ENCODE assay signal across 12 mouse cellular contexts in genomic region chr2:180399651-180400513, GRCm38 (mm10). TPM values are rescaled to one million over a fixed set of nuclear protein-coding genes. Genes with fewer than 3 reads are reported as not detected.
DNase-seq lines count a peak whose midpoint lies in the region; ATAC-seq and TF ChIP-seq lines count a peak whose summit lies in the region.
"Had no signal": no experiment of that assay in that cellular context is flagged by ENCODE, and none has a peak within 500 bp of the region (broad histone marks: within the 10 kb centered on the region; RNA-seq: fewer than 3 reads in every experiment).

No protein-coding gene starts in this region.

- no peaks in the 10 kb centered on the region for H3K9me3 ChIP-seq in lung, embryonic 14.5 days (ENCODE audit: low read depth, low read length)
- no peaks in the 10 kb centered on the region for H3K9me3 ChIP-seq in embryonic facial prominence, embryonic 14.5 days (ENCODE audit: control insufficient read depth, low read length)
- no peaks in the 10 kb centered on the region for H3K9me3 ChIP-seq in heart, embryonic 15.5 days (replicated peaks)

- H3K36me3 ChIP-seq in lung, embryonic 14.5 days (ENCODE audit: insufficient read depth): no peaks in the 10 kb centered on the region
- H3K36me3 ChIP-seq in embryonic facial prominence, embryonic 14.5 days (ENCODE audit: control insufficient read depth, insufficient read depth, low read length): no peaks in the 10 kb centered on the region
- H3K36me3 ChIP-seq in heart, embryonic 15.5 days: 0 out of 2 replicates have a peak, but pooled peaks cover 4% of the 10 kb centered on the region

- H3K4me2 ChIP-seq in lung, embryonic 14.5 days: no peak overlapping the region
- H3K4me2 ChIP-seq in embryonic facial prominence, embryonic 14.5 days (ENCODE audit: low read depth, low read length): no peak overlapping the region
- no peak overlapping the region for H3K4me2 ChIP-seq in heart, embryonic 15.5 days

- no peaks in the 10 kb centered on the region for H3K4me1 ChIP-seq in lung, embryonic 14.5 days (ENCODE audit: insufficient read depth)
- no peaks in the 10 kb centered on the region for H3K4me1 ChIP-seq in lung, adult 2 months (ENCODE audit: control insufficient read depth, insufficient read depth, low read length)
- no peaks in the 10 kb centered on the region for H3K4me1 ChIP-seq in embryonic facial prominence, embryonic 14.5 days (ENCODE audit: control insufficient read depth, insufficient read depth, low read length)
- peaks cover 51% of the 10 kb centered on the region for H3K4me1 ChIP-seq in heart, embryonic 15.5 days (replicated peaks)

- TF ChIP-seq CTCF in lung, embryonic 14.5 days (IDR thresholded peaks at IDR 0.05; ENCODE audit: low read depth): no peak
- no peak for TF ChIP-seq CTCF in lung, adult 2 months (IDR thresholded peaks at IDR 0.05; ENCODE audit: insufficient read depth, low read length)

- ATAC-seq in lung, embryonic 14.5 days (ENCODE audit: insufficient read depth): peak; percentile 41
- ATAC-seq in embryonic facial prominence, embryonic 14.5 days (ENCODE audit: low read depth): peak; percentile 53
- ATAC-seq in heart, embryonic 15.5 days (replicated peaks; ENCODE audit: insufficient number of reproducible peaks, insufficient read depth, low FRiP score, low read depth): peak; percentile 78
- ATAC-seq in megakaryocyte progenitor cell, adult 5-6 weeks (replicated peaks; ENCODE audit: poor library complexity): peak; percentile 71; the same call in 1 of the 2 replicates
- ATAC-seq in activated CD4-positive, CD25-positive, alpha-beta regulatory T cell, adult 4 months: no peak
- ATAC-seq: liver, postnatal 0 days; Patski had no signal

- no peaks in the 10 kb centered on the region for H3K27me3 ChIP-seq in lung, embryonic 14.5 days (ENCODE audit: insufficient read depth, low read length)
- no peaks in the 10 kb centered on the region for H3K27me3 ChIP-seq in embryonic facial prominence, embryonic 14.5 days (replicated peaks; ENCODE audit: control insufficient read depth, insufficient read depth, low read length)
- H3K27me3 ChIP-seq in heart, embryonic 15.5 days: no peaks in the 10 kb centered on the region

- H3K9ac ChIP-seq in lung, embryonic 14.5 days: no peak overlapping the region
- no peak overlapping the region for H3K9ac ChIP-seq in embryonic facial prominence, embryonic 14.5 days (ENCODE audit: low read depth, low read length)
- H3K9ac ChIP-seq in heart, embryonic 15.5 days: no peak overlapping the region
- H3K9ac ChIP-seq: liver, postnatal 0 days had no signal

- H3K27ac ChIP-seq in lung, embryonic 14.5 days (ENCODE audit: low read depth): no peak overlapping the region
- no peak overlapping the region for H3K27ac ChIP-seq in embryonic facial prominence, embryonic 14.5 days (replicated peaks; ENCODE audit: low read depth, low read length)
- H3K27ac ChIP-seq in heart, embryonic 15.5 days: peak overlapping the region; percentile 75

- DNase-seq in lung, embryonic 14.5 days: peak; percentile 69
- DNase-seq in lung, adult 2 months: no peak
- peak; percentile 36 for DNase-seq in embryonic facial prominence, embryonic 14.5 days (ENCODE audit: low spot score)
- no peak for DNase-seq in adrenal gland, postnatal 36 days
- no peak for DNase-seq in adrenal gland, adult (ENCODE audit: inconsistent age in 2 of 2, low spot score in 1 of 2)
- DNase-seq: cerebellum, adult 8-10 months; liver, postnatal 0 days; thymus, adult 2 months had no signal

- no peak for TF ChIP-seq POLR2A in lung, adult 2 months (IDR thresholded peaks at IDR 0.05; ENCODE audit: borderline replicate concordance, extremely low read depth, low read depth, low read length)

- 54% methylated on average over 8 of the region's 8 CpGs for WGBS in lung, embryonic 14.5 days
- 58% methylated on average over 8 of the region's 8 CpGs for WGBS in lung, adult 2 months
- 67% methylated on average over 8 of the region's 8 CpGs for WGBS in embryonic facial prominence, embryonic 14.5 days
- 41% methylated on average over 8 of the region's 8 CpGs for WGBS in heart, embryonic 15.5 days

- H3K4me3 ChIP-seq in lung, embryonic 14.5 days (ENCODE audit: low read depth, low read length): no peak overlapping the region
- no peak overlapping the region for H3K4me3 ChIP-seq in lung, adult 2 months (replicated peaks; ENCODE audit: extremely low read depth, low read depth, low read length)
- no peak overlapping the region for H3K4me3 ChIP-seq in embryonic facial prominence, embryonic 14.5 days (ENCODE audit: low read depth, low read length)
- no peak overlapping the region for H3K4me3 ChIP-seq in heart, embryonic 15.5 days

RNA-seq across cellular contexts. Expression of gene Slco4a1, which starts 56.2 kb away (rescaled TPM):
- polyA plus RNA-seq in lung, embryonic 14.5 days (2014; fragmentation: Nextera tagmentation; extraction: Ambion mirVana): 0.39 and 0.47 TPM in 2 replicates
- polyA plus RNA-seq in lung, adult 2 months (2012; rRNA removed): 4.9 and 6.2 TPM in 2 replicates
- 1.4 and 1.9 TPM in 2 replicates for polyA plus RNA-seq in embryonic facial prominence, embryonic 14.5 days (2014; fragmentation: Nextera tagmentation; extraction: Ambion mirVana)
- polyA plus RNA-seq in heart, embryonic 15.5 days (2015; fragmentation: Nextera tagmentation; extraction: Ambion mirVana): 0.26 and 1.6 TPM in 2 replicates
- 25.0 and 26.8 TPM in 2 replicates for total RNA-seq in megakaryocyte progenitor cell, adult 5-6 weeks (2015)
- total RNA-seq in megakaryocyte progenitor cell, adult 5-6 weeks (2017): 12.2 and 13.7 TPM in 2 replicates
- 1 to 10 TPM in 1 of 2 experiments, under 1 TPM in 1; 0.70 to 1.5 TPM for total RNA-seq in adrenal gland, postnatal 36 days (2021)
- 1 to 10 TPM; 1.3 to 3.0 TPM for polyA plus RNA-seq in activated CD4-positive, CD25-positive, alpha-beta regulatory T cell, adult 4 months (2017; shearing (Covaris generic))

Comparison
In these comparisons a context has a peak if more than half of its experiments do, and no peak if none do; other contexts are left out.
1. DNase-seq: peak in lung, embryonic 14.5 days (single experiment) and embryonic facial prominence, embryonic 14.5 days (single experiment); none in lung, adult 2 months (single experiment), adrenal gland, postnatal 36 days (0 of 2) and adrenal gland, adult (0 of 2).